Mouse (Mus musculus) embryonic facial prominence, embryonic 12.5 days (tissue): ENCODE results near the gene Hif3a. TPM values are rescaled to one million over a fixed set of nuclear protein-coding genes. Genes with fewer than 3 reads are reported as not detected.

Source experiments
- ATAC-seq: fragments of 200-750 bp; cut with Nextera tagmentation; 2 replicates; pipeline ENCODE4 v1.8.0; 2017; ENCODE audit not compliant: insufficient number of reproducible peaks, insufficient read depth, low FRiP score, low TSS enrichment
- H3K27ac ChIP-seq: fragments of 300-500 bp; sonication (generic); 2 replicates; pipeline ENCODE4 v1.5.1; 2016; ENCODE audit warnings: mild to moderate bottlenecking
- H3K27me3 ChIP-seq: fragments of 300-500 bp; sonication (generic); 2 replicates; pipeline ENCODE4 v1.6.1; 2016; ENCODE audit warnings: mild to moderate bottlenecking, moderate library complexity
- H3K36me3 ChIP-seq: fragments of 300-500 bp; sonication (generic); 2 replicates; pipeline ENCODE4 v1.6.1; 2016; ENCODE audit warnings: mild to moderate bottlenecking
- H3K4me1 ChIP-seq: fragments of 300-500 bp; sonication (generic); 2 replicates; pipeline ENCODE4 v1.6.1; 2016
- H3K4me2 ChIP-seq: fragments of 300-500 bp; sonication (generic); replicated peaks from 2 replicates; pipeline ENCODE4 v1.6.1; 2016; ENCODE audit warnings: mild to moderate bottlenecking, moderate library complexity
- H3K4me3 ChIP-seq: fragments of 300-500 bp; sonication (generic); 2 replicates; pipeline ENCODE4 v1.5.1; 2016; ENCODE audit warnings: mild to moderate bottlenecking
- H3K9ac ChIP-seq: fragments of 300-500 bp; sonication (generic); 2 replicates; pipeline ENCODE4 v1.6.1; 2016; ENCODE audit warnings: mild to moderate bottlenecking, moderate library complexity
- H3K9me3 ChIP-seq: fragments of 300-500 bp; sonication (generic); 2 replicates; pipeline ENCODE4 v1.6.1; 2016; ENCODE audit warnings: mild to moderate bottlenecking, moderate library complexity
- WGBS: fragments of 180-500 bp; shearing (Covaris S2); methylation state at CpG from one replicate; pipeline ENCODE4 v1.1.7; 2016; 5-methylcytosine and 5-hydroxymethylcytosine counted together
- polyA plus RNA-seq: library from polyadenylated mRNA; unstranded; fragments of >200 nt; fragmentation: Nextera tagmentation; extraction: Ambion mirVana; gene quantifications from 2 replicates; pipeline ENCODE4 v1.2.1, GENCODE M21; 2016

Hif3a gene
- polyA plus RNA-seq, 1 experiment from 2014 or later = 13.0 TPM

DNA sequence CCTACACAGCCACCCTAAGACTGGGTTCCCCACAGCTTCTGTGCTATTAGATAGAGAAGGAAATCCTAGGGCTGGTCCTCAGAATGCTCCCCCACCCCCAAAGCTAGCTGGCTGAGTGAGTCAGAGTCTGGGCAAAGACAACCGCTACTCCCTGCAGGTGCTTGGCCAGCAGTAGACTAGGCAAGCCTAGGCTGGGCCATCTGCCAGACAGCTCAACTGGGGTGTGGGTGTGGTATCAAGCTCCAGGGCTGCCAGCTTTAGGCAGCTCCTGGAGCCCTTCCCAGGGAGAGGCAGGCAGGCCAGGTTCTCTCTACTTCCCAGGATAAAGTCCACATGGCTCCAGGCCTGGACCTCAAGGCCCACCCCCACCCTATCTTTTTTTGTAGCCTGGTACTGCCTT is 45.2 kb downstream of the Hif3a start:
- Histone ChIP-seq H3K9ac (no peak overlapping the region), H3K4me2 (no peak overlapping the region), H3K27me3 (no peaks in the 10 kb centered on the region), H3K27ac (no peak overlapping the region), H3K9me3 (no peaks in the 10 kb centered on the region), H3K4me3 (no peak overlapping the region), H3K4me1 (no peaks in the 10 kb centered on the region), H3K36me3 (peaks cover 91% of the 10 kb centered on the region)
- WGBS = 96% methylated on average over 1 of the region's 1 CpGs
- no peak for ATAC-seq

DNA sequence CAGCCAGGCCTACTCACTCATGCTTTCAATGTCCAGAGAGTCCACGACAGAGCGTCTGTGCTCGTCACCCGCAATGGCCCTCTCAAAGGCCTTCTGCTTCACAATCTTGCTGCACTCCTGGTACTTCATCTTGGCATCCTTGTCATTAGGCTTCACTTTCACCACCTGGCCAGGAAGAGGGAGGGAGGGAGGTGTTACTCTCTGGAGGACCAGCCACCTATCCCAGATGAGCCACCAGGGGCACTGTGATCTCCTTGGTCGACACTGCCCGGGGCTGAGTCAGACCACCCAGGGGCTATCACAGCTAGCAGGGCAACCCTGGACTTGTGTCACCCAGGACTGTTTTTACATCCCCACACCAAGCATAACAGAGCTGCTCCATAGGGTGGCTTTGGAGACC is 46.8 kb downstream of the Hif3a start:
- Histone ChIP-seq H3K9ac (no peak overlapping the region), H3K27me3 (no peaks in the 10 kb centered on the region), H3K4me1 (no peaks in the 10 kb centered on the region), H3K9me3 (no peaks in the 10 kb centered on the region), H3K4me3 (no peak overlapping the region), H3K4me2 (no peak overlapping the region), H3K36me3 (peaks cover 91% of the 10 kb centered on the region), H3K27ac (no peak overlapping the region)
- WGBS = 83% methylated on average over 6 of the region's 6 CpGs
- ATAC-seq = no peak

DNA sequence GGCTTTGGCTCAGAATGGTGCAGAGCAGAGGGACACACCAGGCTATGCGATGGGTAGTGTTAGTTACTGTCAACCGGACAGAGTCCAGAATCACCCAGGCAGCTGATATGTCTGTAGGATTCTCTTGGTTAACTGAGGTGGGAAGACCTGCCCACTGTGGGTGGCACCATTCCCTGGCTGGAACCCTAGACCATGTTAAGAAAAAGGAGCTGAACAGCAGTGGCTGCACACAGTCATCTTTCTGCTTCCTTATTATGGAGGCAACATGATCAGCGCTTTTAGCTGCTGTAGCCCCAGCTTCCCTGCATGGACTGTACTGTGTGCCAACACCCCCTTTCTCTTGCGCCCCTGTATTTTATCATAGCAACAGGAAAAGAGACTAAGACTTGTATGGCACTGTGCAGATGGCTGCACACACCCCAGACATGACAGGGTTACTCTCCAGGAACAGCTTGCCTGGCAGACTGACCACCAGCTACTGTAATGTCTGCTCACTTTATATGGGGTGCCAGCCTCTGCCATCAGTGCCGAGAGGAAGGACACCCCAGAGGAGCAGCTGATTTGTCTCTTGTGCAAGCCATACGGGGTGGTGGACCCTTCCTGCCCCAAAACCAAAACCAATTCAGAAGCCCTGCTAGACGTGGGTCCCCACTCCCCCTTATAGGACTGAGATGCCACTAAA is 50.2 kb downstream of the Hif3a start:
- peaks cover 99% of the 10 kb centered on the region for H3K36me3 ChIP-seq
- H3K27ac ChIP-seq = no peak overlapping the region
- H3K4me2 ChIP-seq = no peak overlapping the region
- no peak overlapping the region for H3K4me3 ChIP-seq
- no peak overlapping the region for H3K9ac ChIP-seq
- WGBS = 92% methylated on average over 7 of the region's 7 CpGs
- no peak for ATAC-seq
- no peaks in the 10 kb centered on the region for H3K27me3 ChIP-seq
- no peaks in the 10 kb centered on the region for H3K4me1 ChIP-seq
- H3K9me3 ChIP-seq = no peaks in the 10 kb centered on the region

DNA sequence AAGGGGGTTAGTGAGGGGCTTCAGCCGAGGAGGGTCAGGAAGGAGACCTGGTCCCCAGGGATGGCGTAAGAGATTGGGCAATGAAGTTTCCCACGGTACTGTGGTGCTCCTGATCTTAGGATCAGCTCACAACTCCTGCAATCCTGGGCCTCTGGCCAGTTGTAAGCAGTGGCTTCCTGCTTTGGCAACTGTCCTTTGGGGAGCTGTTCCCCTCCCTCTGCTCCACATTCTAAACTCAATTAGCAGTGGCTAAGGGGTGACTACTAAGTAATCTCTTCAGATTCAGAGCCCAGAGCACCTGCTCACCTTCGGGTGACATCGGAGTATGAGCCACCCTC is 52.2 kb downstream of the Hif3a start:
- Histone ChIP-seq H3K36me3 (peaks cover 100% of the 10 kb centered on the region), H3K27ac (no peak overlapping the region), H3K9ac (no peak overlapping the region), H3K9me3 (no peaks in the 10 kb centered on the region), H3K4me3 (no peak overlapping the region), H3K4me2 (no peak overlapping the region), H3K27me3 (no peaks in the 10 kb centered on the region), H3K4me1 (no peaks in the 10 kb centered on the region)
- WGBS = 88% methylated on average over 5 of the region's 5 CpGs
- no peak for ATAC-seq

DNA sequence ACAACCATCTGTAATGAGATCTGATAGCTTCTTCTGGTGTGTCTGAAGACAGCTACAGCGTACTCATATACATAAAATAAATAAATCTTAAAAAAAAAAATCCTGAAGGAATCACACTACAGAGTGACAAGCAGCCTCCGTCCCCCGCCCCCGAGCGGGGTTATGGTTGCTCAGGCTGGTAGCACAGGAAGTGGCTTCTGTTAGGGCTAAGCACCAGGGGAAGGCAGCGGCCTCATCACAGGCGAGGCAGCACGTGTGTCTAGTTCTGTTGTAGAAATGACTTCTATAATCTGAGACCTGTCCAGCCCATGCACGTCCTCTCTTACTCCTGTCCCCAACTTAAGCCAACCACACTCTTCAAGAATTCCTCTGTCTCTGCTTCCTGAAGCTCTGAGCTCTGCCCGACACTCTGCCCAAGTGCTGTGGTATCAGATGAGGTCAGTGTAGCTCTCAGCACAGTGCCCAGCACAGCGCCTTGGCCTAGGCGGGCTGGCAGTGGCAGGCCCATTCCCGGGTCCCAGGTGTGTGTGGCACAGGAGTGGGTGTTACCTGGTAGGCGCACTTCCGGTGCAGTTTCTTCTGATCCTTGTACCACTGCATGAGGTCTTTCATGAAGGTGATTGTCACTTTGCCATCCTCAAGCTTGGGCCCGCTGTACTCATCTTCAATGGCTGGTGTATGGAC is 52.8 kb downstream of the Hif3a start:
- 89% methylated on average over 16 of the region's 16 CpGs for WGBS

DNA sequence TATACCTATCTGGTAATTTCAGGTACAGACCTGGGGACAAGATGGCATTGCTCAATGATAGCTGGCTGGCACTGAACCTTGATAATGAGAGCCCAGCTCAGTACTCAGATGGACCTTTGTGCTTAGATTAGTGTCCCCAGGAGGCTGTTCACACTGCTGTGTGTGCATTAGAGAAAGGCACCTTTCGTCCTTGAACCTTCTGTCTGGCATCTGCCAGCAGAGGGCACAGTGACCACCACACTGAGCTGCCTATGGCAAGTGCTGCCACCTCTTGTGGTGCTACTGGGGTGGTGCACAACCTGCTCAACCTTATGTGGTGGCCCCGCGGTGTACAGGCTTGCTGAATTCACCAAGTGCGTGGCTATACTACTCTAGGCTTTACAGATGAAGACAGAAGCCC is 54.9 kb downstream of the Hif3a start:
- no peak overlapping the region for H3K4me2 ChIP-seq
- peaks cover 86% of the 10 kb centered on the region for H3K36me3 ChIP-seq
- no peak overlapping the region for H3K27ac ChIP-seq
- H3K27me3 ChIP-seq = no peaks in the 10 kb centered on the region
- H3K9ac ChIP-seq = no peak overlapping the region
- no peaks in the 10 kb centered on the region for H3K4me1 ChIP-seq
- H3K4me3 ChIP-seq = no peak overlapping the region
- H3K9me3 ChIP-seq = no peaks in the 10 kb centered on the region
- ATAC-seq = no peak
- 79% methylated on average over 4 of the region's 4 CpGs for WGBS

More for the DNA sequence above, 52.8 kb downstream of the Hif3a start:
- Histone ChIP-seq H3K9ac (no peak overlapping the region), H3K9me3 (no peaks in the 10 kb centered on the region), H3K4me2 (no peak overlapping the region), H3K36me3 (peaks cover 100% of the 10 kb centered on the region), H3K27ac (no peak overlapping the region), H3K4me1 (no peaks in the 10 kb centered on the region), H3K27me3 (no peaks in the 10 kb centered on the region), H3K4me3 (no peak overlapping the region)
- ATAC-seq = no peak

DNA sequence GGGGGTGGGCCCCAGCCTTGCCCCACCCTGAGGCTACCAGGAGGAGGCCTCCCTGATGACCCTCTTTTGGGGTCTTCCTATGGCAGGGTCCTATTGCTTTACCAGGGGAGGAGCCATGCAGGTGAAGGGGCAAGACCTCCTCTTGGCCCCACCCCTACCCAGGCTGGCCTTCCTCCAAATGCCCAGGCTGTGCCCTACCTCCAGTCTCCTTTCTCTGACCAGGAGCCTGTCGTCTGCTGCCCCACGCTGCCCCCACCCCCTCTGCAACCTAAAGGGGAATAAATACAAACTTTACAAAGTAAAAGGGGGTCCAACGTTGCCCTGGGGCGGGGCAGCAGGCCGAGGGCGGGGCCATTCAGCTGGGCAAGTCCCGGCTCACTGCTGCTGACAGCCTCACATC is 57.5 kb downstream of the Hif3a start:
- WGBS = 85% methylated on average over 7 of the region's 7 CpGs
- H3K9me3 ChIP-seq = no peaks in the 10 kb centered on the region
- ATAC-seq = no peak
- no peak overlapping the region for H3K9ac ChIP-seq
- no peak overlapping the region for H3K27ac ChIP-seq
- no peaks in the 10 kb centered on the region for H3K27me3 ChIP-seq
- peaks cover 77% of the 10 kb centered on the region for H3K36me3 ChIP-seq
- no peak overlapping the region for H3K4me2 ChIP-seq
- H3K4me1 ChIP-seq = no peaks in the 10 kb centered on the region
- no peak overlapping the region for H3K4me3 ChIP-seq

DNA sequence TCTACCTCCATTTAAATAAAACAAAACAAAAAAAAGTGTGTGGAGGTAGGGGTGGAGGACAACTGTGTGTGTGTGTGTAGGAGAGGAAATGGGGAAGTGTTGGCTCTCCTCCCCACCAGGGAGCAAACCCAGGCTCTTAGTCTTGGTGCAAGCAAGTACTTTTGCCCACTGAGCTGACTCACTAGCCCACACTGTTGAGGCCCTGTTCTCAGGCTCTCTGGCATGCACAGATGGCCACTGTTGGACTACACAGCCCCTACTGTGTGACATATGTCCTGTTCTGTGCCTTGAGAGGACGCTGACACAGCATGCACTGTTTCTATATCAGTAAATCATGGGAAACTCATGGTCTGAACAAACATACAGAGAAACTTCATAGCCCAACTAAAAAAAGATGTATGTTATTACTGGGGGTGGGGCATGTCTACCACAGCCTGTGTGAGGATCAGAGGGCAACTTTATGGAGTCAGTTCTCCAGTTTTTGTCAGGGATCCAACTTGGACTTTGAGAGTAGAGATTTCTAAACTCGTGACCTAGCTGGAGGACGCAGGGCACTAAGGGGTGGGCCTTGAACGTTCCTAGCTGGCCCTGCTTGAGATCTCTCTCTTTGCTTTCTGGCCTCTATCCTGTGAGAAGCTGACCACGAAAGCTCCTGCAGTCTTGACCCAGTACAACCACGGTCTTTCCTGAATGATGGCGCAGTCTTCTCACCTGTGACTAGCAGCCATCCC is 58.8 kb downstream of the Hif3a start:
- no peak overlapping the region for H3K4me2 ChIP-seq
- no peak overlapping the region for H3K4me3 ChIP-seq
- WGBS = 82% methylated on average over 7 of the region's 7 CpGs
- no peaks in the 10 kb centered on the region for H3K27me3 ChIP-seq
- H3K9ac ChIP-seq = no peak overlapping the region
- H3K4me1 ChIP-seq = no peaks in the 10 kb centered on the region
- peaks cover 67% of the 10 kb centered on the region for H3K36me3 ChIP-seq
- H3K27ac ChIP-seq = no peak overlapping the region
- no peaks in the 10 kb centered on the region for H3K9me3 ChIP-seq
- no peak for ATAC-seq

DNA sequence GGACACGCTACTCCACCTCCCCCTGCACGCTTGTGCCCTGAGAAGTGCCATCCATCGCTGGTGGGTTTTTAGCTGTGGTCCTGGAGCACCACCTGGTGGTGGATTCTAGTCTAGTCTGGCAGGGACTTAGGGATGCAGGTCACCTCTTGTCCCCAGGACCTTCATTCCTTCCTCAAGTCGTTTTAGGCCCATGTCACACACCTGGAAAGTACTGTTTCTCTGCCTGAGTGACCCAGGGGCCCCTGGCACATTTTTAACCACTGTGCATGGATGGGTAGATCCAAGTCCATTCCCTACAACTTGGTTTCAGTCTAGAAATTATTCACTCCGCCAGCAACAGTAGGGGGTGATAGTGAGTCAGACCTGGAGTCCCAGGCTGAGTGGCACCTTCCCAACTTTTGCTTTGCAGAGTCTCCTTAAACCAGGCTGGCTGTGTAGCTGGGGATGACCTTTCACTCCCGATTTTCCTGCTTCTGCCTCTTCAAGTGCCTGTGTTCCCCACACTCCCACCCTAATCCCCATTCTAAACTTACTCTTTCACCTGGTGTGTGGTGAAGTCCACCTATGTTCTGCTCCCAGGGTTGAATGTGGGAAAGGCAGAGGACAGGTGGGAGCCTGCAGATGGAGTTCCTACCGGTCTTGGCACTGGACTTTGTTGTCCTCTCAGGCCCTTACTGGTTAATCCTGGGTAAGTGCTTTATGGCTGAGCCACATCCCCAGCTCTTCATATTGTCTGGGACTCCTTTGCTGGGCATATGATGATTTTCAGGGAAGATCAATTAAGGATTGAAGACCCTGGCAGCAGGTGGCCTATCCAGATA is 59.6 kb downstream of the Hif3a start:
- 12% methylated on average over 7 of the region's 7 CpGs for WGBS
- Histone ChIP-seq H3K36me3 (peaks cover 64% of the 10 kb centered on the region), H3K27me3 (no peaks in the 10 kb centered on the region), H3K4me1 (peaks cover 2% of the 10 kb centered on the region; the same call in 1 of the 2 replicates), H3K9me3 (no peaks in the 10 kb centered on the region), H3K9ac (no peak overlapping the region), H3K27ac (no peak overlapping the region), H3K4me3 (no peak overlapping the region), H3K4me2 (no peak overlapping the region)
- 0 out of 2 replicates have a peak, but pooled peaks have one; percentile 29 for ATAC-seq

DNA sequence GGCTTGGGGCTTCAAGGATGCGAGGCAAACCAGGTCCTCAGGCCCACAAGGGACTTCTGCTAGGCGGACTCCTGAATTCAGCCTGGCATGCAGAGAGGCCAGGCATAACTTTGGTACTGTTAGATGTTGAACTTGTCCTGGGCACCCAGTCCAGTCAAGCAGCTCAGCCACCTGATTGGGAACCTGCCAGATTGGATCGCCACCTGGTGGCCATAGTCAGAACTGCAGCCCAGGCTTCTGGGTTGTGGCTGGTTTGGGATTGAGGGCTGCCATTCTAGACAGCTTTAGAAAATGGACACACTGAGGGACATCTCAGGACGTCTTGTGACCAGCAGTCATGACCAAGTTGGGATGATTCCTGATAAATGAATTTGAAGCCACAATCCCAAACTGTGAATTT is 62.6 kb downstream of the Hif3a start:
- peaks cover 48% of the 10 kb centered on the region for H3K36me3 ChIP-seq
- H3K4me2 ChIP-seq = no peak overlapping the region
- peaks cover 28% of the 10 kb centered on the region for H3K4me1 ChIP-seq
- H3K27ac ChIP-seq = no peak overlapping the region
- 28% methylated on average over 4 of the region's 4 CpGs for WGBS
- no peaks in the 10 kb centered on the region for H3K27me3 ChIP-seq
- ATAC-seq = no peak
- H3K4me3 ChIP-seq = 0 out of 2 replicates have a peak overlapping the region, but pooled peaks have one; percentile 2
- no peaks in the 10 kb centered on the region for H3K9me3 ChIP-seq
- no peak overlapping the region for H3K9ac ChIP-seq

DNA sequence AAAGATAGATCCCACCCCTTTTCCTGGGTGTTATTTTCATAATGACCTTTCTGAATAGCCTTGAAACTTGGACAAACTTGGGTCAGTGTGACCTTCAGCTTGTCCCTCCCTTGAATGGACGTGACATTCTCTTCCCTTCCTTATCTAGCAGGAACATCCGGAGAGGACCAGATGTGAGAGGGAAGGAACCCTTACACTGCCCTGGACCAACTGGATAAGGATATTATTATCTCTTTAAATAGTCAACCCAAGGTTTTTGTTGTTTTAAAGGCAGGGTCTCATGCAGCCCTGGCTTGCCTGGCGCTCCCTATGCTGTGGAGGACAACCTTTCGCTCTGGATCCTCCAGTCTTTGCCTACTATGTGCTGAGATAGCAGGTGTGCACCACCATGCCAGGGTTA is 63.0 kb downstream of the Hif3a start:
- 75% methylated on average over 4 of the region's 4 CpGs for WGBS
- Histone ChIP-seq H3K4me1 (peaks cover 28% of the 10 kb centered on the region), H3K4me3 (0 out of 2 replicates have a peak overlapping the region, but pooled peaks have one; percentile 2), H3K36me3 (peaks cover 44% of the 10 kb centered on the region), H3K27me3 (no peaks in the 10 kb centered on the region), H3K9me3 (no peaks in the 10 kb centered on the region), H3K27ac (no peak overlapping the region), H3K4me2 (no peak overlapping the region), H3K9ac (no peak overlapping the region)
- no peak for ATAC-seq
